Mouse (Mus musculus) forebrain, embryonic 10.5 days (tissue): Measurements from ENCODE around the gene Tnrc6b. TPM values are rescaled to one million over a fixed set of nuclear protein-coding genes. Genes with fewer than 3 reads are reported as not detected.

ENCODE experiments used
- DNase-seq: peaks from one replicate; pipeline ENCODE4 v3.0.0-alpha.2; 2017; ENCODE audit warnings: low spot score; ENCODE audit errors: extremely low spot score
- H3K27ac ChIP-seq: fragments of 300-500 bp; sonication (generic); 2 replicates; pipeline ENCODE4 v1.5.1; 2016; ENCODE audit warnings: mild to moderate bottlenecking
- H3K27me3 ChIP-seq: fragments of 300-500 bp; sonication (generic); 2 replicates; pipeline ENCODE4 v1.6.1; 2016; ENCODE audit warnings: mild to moderate bottlenecking; ENCODE audit not compliant: poor library complexity, severe bottlenecking
- H3K36me3 ChIP-seq: fragments of 300-500 bp; sonication (generic); replicated peaks from 2 replicates; pipeline ENCODE4 v1.6.1; 2016; ENCODE audit warnings: mild to moderate bottlenecking, moderate library complexity
- H3K4me1 ChIP-seq: fragments of 300-500 bp; sonication (generic); 2 replicates; pipeline ENCODE4 v1.6.1; 2016
- H3K4me3 ChIP-seq: fragments of 300-500 bp; sonication (generic); 2 replicates; pipeline ENCODE4 v1.5.1; 2016; ENCODE audit warnings: mild to moderate bottlenecking, moderate library complexity
- H3K9me3 ChIP-seq: fragments of 300-500 bp; sonication (generic); 2 replicates; pipeline ENCODE4 v1.6.1; 2016; ENCODE audit warnings: mild to moderate bottlenecking, moderate library complexity
- WGBS: fragments of 180-500 bp; shearing (Covaris S2); methylation state at CpG from one replicate; pipeline ENCODE4 v1.1.7; 2016; 5-methylcytosine and 5-hydroxymethylcytosine counted together
- polyA plus RNA-seq: library from polyadenylated mRNA; unstranded; fragments of >200 nt; fragmentation: Nextera tagmentation; extraction: Ambion mirVana; gene quantifications from 2 replicates; pipeline ENCODE4 v1.2.1, GENCODE M21; 2016

Gene Tnrc6b
- polyA plus RNA-seq, 1 experiment from 2014 or later: 40.5 TPM

DNA sequence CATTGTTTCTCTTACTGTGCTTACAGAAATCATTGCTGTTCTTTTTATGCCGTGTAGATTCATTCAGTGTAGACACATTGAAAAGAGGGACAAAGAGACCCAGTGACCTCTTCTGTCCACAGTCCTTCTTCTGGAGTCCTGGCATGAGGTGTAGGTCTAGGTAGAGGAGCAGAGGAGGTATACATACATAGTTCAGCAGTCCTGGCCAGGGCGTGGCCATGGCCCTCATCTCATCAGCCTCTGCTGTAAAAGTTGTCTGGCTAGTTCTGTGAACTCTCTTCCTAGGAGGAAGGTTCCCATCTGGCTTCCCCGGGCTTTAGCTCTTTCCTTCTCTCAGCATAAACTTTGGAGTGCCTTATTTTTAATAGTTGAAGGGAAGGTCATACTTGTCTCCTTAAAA is 99.1 kb downstream of the Tnrc6b start:
- H3K27ac ChIP-seq: no peak overlapping the region
- no peaks in the 10 kb centered on the region for H3K27me3 ChIP-seq
- WGBS: 89% methylated on average over 3 of the region's 3 CpGs
- DNase-seq: no peak
- H3K9me3 ChIP-seq: no peaks in the 10 kb centered on the region
- H3K4me3 ChIP-seq: no peak overlapping the region
- H3K36me3 ChIP-seq: peaks cover 37% of the 10 kb centered on the region
- peaks cover 23% of the 10 kb centered on the region for H3K4me1 ChIP-seq

DNA sequence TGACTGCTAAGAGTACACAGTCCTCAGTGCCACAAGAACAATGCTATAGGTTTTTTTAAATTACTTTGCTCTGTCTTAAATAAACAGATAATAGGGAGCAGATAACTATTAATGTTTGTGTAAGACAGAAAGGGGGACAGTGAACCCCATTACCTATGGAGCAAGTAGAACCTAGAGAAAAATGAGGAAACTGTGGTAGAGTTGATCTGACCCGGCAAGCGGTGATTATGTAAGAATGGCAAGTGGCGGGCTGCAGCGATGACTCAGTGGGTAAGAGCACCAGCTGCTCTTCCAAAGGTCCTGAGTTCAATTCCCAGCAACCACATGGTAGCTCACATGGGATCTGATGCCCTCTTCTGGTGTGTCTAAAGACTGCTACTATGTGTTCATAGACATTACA is 101.7 kb downstream of the Tnrc6b start:
- Histone ChIP-seq H3K36me3 (peaks cover 34% of the 10 kb centered on the region), H3K27ac (no peak overlapping the region), H3K4me3 (no peak overlapping the region), H3K27me3 (no peaks in the 10 kb centered on the region), H3K4me1 (peaks cover 21% of the 10 kb centered on the region), H3K9me3 (no peaks in the 10 kb centered on the region)
- WGBS: 92% methylated on average over 4 of the region's 4 CpGs
- no peak for DNase-seq

DNA sequence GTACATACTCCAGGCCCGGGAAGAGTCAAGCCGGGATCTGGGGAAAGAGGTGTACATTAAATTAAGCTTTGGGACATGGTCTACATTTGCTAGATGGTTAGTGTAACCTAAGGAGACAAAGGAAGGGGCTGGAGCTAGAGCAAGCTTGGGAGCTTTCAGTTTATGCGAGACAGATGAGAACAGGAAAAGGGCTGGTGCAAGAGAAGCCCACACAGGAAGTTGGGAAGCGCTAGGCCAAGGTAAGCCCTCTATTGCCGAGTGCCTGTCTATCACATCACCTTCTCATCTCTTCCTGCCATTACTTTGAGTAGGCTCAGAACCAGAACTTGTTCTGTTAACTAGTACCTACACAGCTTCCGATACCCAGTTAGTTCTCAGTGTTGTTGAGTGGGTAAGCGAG is 103.7 kb downstream of the Tnrc6b start:
- DNase-seq: no peak
- 82% methylated on average over 7 of the region's 7 CpGs for WGBS
- no peak overlapping the region for H3K27ac ChIP-seq
- H3K36me3 ChIP-seq: peaks cover 22% of the 10 kb centered on the region
- H3K9me3 ChIP-seq: no peaks in the 10 kb centered on the region
- H3K4me1 ChIP-seq: peaks cover 21% of the 10 kb centered on the region
- no peak overlapping the region for H3K4me3 ChIP-seq
- H3K27me3 ChIP-seq: no peaks in the 10 kb centered on the region

DNA sequence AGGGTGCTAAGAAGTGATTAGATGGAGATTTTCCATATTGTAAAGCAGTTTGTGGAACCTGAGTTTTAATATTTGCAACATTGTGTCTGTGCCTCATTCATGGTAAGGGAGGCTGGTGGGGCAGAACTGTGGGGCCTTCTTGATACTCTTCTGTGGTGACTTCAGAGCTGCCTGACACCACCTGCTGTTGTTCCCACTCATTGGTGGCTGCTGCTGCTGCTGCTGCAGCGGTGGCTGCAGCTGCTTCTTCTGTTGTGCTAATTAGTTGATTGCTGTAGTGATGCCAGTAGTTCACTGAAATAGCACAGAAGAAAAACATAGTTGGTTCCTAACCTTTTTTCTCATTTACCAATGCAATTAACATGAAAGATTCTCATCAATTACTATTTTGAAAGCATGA is 111.2 kb downstream of the Tnrc6b start:
- Histone ChIP-seq H3K27me3 (no peaks in the 10 kb centered on the region), H3K36me3 (peaks cover 14% of the 10 kb centered on the region; the same call in 1 of the 2 replicates), H3K27ac (no peak overlapping the region), H3K4me3 (no peak overlapping the region), H3K4me1 (peaks cover 10% of the 10 kb centered on the region), H3K9me3 (no peaks in the 10 kb centered on the region)
- whole genome bisulfite sequencing: 4% methylated on average over 1 of the region's 1 CpGs
- DNase-seq: no peak

DNA sequence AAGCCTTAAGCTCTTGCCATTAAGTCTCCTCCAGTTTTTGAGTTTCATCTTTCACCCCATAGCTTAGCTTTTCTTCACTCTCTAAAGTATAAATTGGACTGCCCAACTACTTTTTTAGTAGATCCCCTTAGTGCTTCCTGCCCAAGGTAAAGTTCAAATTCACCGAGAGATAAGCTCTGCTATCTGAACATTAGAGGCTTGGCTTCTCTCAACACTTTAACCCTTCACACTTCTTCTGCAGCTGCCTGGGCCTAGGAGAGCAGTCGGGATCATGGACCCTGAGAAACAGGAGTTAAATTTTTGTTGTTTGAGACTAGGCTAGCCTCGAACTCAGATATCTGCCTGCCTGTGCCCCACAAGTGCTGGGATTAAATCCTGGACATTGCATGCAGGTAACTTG is 120.1 kb downstream of the Tnrc6b start:
- Histone ChIP-seq H3K27me3 (no peaks in the 10 kb centered on the region), H3K9me3 (no peaks in the 10 kb centered on the region), H3K4me3 (no peak overlapping the region), H3K36me3 (peaks cover 10% of the 10 kb centered on the region; the same call in 1 of the 2 replicates), H3K4me1 (no peaks in the 10 kb centered on the region), H3K27ac (no peak overlapping the region)
- 91% methylated on average over 3 of the region's 3 CpGs for WGBS
- DNase-seq: no peak

DNA sequence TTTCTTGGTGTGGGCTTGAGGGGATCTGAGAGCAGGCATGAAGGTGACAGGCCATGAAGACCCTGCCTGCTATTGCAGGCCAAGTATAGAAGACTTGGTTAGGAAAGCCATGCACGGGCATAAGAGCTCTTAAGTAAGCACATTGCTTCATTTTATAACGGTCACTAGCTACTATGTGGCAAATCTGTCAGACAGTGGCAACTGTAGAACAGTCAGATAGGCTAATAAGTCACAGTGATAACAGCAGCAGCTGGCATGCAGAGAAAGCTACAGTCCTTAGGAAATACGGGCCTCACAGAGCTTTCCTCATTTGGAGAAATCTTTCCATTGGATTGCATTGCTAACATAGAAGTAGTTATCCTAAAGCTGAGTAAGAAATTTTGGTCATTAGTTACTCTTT is 121.7 kb downstream of the Tnrc6b start:
- no peaks in the 10 kb centered on the region for H3K9me3 ChIP-seq
- H3K4me3 ChIP-seq: no peak overlapping the region
- no peak for DNase-seq
- peaks cover 10% of the 10 kb centered on the region; the same call in 1 of the 2 replicates for H3K36me3 ChIP-seq
- 88% methylated on average over 3 of the region's 3 CpGs for WGBS
- H3K27ac ChIP-seq: no peak overlapping the region
- no peaks in the 10 kb centered on the region for H3K27me3 ChIP-seq
- no peaks in the 10 kb centered on the region for H3K4me1 ChIP-seq

DNA sequence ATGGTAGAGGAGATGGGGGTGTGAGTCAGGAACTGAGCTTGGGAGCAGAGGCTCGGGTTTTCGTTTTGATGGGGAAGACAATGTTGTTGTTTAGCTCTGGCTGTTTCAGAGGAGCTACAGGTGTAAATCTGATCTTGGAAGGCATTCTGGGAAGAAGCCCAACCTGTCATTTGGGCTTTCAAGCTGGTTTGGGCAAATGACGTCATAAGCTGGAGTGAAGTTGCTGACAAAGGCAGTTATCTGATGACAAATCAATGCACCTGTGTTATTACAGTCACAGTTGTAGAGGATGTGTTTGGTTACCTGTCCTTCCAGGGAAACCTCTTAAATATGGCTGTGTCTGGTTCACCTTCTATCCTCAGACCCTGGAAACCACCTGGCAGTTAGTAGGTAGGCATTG is 125.1 kb downstream of the Tnrc6b start:
- H3K36me3 ChIP-seq: no peaks in the 10 kb centered on the region
- no peak overlapping the region for H3K4me3 ChIP-seq
- DNase-seq: no peak
- no peaks in the 10 kb centered on the region for H3K9me3 ChIP-seq
- H3K27ac ChIP-seq: no peak overlapping the region
- peaks cover 12% of the 10 kb centered on the region for H3K4me1 ChIP-seq
- no peaks in the 10 kb centered on the region for H3K27me3 ChIP-seq
- 75% methylated on average over 3 of the region's 3 CpGs for WGBS

DNA sequence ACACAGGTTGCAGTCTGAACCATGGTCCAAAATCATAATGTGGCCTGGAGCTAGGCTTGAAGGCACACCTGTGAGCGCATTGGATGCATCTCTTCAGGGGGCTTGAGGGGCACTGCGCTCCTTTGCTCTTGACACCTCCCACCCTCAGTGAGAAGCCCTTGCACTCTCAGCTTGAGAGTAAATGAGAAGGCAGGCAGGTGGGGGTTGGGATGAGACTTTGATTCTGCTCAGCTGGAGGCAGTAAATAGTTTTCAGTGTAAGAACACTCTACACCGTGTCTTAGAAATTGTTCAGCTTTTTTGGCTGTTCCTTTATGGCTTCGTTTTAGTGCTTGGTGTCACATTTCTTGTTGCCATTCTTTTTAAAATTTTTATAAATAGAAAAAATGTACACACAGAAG is 127.7 kb downstream of the Tnrc6b start:
- DNase-seq: no peak
- Histone ChIP-seq H3K4me3 (no peak overlapping the region), H3K4me1 (peaks cover 12% of the 10 kb centered on the region), H3K9me3 (no peaks in the 10 kb centered on the region), H3K27me3 (no peaks in the 10 kb centered on the region), H3K27ac (no peak overlapping the region), H3K36me3 (no peaks in the 10 kb centered on the region)
- 51% methylated on average over 4 of the region's 4 CpGs for WGBS

DNA sequence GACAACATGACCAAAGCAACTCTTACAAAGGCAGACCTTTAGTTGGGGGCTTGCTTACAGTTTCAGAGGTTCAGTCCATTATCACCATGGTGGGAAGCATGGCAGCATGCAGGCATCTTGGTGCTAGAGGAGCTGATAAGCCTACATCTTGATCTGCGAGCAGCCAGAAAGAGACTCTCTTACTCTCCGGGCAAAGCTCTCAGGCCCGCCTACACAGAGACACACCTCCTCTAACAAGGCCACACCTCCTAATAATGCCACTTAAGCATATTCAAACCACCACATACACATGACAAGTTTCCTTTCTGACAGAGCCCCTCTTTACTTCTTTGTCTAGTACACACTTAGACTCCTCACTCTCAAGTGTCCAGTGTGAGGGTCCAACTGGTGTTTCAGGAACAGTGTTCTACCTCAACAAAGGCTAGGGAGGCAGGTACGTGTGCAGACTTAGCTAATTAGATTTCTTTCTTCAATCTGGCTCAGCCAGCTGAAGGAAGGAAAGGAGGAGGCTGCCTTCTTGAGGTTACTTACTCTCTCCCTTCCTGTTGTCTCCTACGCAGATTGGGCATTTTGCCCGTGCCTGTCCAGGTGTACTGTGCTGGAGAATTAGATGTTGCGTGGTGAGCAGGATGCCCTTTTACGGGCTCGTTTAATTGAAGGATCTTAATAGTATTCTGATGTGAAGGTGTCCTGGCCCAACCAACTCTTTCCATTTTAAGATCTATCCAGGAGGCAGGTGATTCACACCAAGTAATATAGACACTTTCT is 128.7 kb downstream of the Tnrc6b start:
- Histone ChIP-seq H3K36me3 (no peaks in the 10 kb centered on the region), H3K4me1 (peaks cover 12% of the 10 kb centered on the region), H3K4me3 (no peak overlapping the region), H3K9me3 (no peaks in the 10 kb centered on the region), H3K27me3 (no peaks in the 10 kb centered on the region), H3K27ac (no peak overlapping the region)
- no peak for DNase-seq
- 74% methylated on average over 9 of the region's 9 CpGs for WGBS

DNA sequence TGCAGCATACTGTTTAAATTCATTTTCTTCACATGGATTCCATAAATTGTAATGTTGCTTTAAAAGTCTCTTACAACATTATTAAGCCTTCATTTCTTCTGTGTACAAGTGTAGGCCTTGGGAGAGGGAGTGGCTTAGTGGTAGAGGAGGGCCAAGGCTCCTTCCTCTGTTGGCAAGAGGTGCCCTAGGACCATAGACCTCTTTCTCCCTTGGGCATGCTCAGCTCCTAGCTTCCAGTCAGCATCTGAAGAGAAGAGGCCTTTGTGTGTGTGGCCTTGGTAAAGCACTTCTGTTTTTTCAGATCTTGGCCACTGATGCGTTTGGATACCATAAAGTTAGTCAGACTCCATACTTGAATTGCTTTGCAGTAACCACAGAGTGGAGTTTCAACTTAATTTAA is 133.1 kb downstream of the Tnrc6b start:
- H3K9me3 ChIP-seq: no peaks in the 10 kb centered on the region
- H3K36me3 ChIP-seq: peaks cover 15% of the 10 kb centered on the region
- peaks cover under 1% of the 10 kb centered on the region; the same call in 1 of the 2 replicates for H3K4me1 ChIP-seq
- DNase-seq: no peak
- 90% methylated on average over 1 of the region's 1 CpGs for WGBS
- H3K4me3 ChIP-seq: no peak overlapping the region
- H3K27ac ChIP-seq: no peak overlapping the region
- no peaks in the 10 kb centered on the region for H3K27me3 ChIP-seq

DNA sequence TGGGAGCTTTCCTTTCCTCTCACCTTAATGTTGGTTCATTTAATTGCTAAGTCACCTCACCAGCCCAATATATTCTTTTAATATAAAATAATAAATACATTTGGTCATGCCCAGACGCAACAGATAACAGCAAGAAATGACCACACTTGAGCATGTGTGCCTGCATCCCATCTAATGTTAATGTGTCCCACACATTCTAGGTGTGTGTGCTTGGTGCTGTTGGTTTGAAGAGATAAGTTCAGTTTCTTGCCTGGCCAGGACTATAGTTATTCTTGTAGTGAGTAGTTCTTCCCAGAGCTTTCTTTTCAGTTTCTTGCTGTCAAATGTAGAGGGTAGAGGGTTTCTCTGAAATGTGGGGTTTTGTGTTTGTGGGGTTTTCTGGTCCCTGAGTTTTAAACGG is 133.8 kb downstream of the Tnrc6b start:
- 90% methylated on average over 2 of the region's 2 CpGs for whole genome bisulfite sequencing
- Histone ChIP-seq H3K9me3 (no peaks in the 10 kb centered on the region), H3K27me3 (no peaks in the 10 kb centered on the region), H3K4me3 (no peak overlapping the region), H3K4me1 (peaks cover 7% of the 10 kb centered on the region; the same call in 1 of the 2 replicates), H3K36me3 (peaks cover 22% of the 10 kb centered on the region), H3K27ac (no peak overlapping the region)
- DNase-seq: no peak

DNA sequence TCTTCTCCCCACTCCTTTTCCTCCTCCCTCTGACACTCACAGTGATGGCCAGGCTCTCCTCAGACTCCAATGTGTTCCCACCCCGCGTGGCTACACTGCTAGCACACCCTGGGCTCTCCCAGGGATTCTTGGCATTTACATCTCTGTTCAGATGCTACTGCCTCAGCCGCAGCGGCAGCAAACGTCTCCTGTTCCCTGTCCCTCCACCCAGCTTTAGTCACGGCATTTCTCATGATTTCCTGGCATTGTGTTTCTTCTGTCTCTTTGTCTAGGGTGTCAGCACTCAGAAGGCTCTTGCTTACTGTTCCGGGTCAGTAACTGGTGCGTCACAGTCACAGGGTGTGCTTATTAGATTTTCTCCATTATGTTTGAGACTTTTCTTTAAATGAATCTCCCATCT is 138.9 kb downstream of the Tnrc6b start:
- no peaks in the 10 kb centered on the region for H3K27me3 ChIP-seq
- no peaks in the 10 kb centered on the region for H3K9me3 ChIP-seq
- WGBS: 73% methylated on average over 8 of the region's 8 CpGs
- H3K27ac ChIP-seq: no peak overlapping the region
- DNase-seq: no peak
- peaks cover 47% of the 10 kb centered on the region for H3K36me3 ChIP-seq
- peaks cover 10% of the 10 kb centered on the region; the same call in 1 of the 2 replicates for H3K4me1 ChIP-seq
- no peak overlapping the region for H3K4me3 ChIP-seq

DNA sequence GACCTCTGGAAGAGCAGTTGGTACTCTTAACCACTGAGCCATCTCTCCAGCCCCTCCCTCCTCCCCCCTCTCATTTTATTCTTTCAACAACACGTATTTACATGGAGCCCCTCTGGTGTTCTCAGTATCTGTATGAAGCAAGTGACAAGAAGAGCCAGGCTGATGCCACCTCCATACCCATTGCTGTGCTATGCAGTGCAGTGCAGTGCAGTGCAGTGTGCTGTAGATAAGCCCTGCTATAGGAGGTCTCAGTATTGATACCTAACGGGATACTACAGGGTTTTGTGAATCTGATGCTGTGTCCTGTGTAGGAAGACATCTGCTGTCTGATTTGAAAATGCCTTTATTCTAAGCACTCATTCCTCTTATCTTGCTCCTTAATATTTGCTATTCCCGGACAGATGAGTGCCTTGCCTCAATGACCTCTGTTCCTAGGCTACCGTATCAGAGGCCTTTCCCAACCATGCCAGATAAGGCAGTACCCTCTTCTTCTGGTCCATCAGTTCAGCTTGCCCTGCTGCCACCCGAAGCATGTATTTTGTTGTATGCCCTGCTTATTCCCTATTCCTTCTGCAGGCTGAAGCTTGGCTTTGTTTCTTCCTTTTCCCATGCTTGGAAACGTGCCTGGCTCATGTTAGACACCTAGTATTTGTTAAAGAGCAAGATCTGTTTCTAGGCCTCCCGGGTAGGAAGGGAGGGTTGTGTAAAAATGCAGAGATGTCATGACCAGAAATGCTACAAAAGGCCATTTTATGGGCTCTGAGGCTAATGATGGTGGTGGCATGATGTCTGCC is 139.8 kb downstream of the Tnrc6b start:
- 92% methylated on average over 7 of the region's 7 CpGs for WGBS
- no peak overlapping the region for H3K4me3 ChIP-seq
- H3K27ac ChIP-seq: no peak overlapping the region
- H3K36me3 ChIP-seq: peaks cover 47% of the 10 kb centered on the region
- no peak for DNase-seq
- peaks cover 10% of the 10 kb centered on the region; the same call in 1 of the 2 replicates for H3K4me1 ChIP-seq
- H3K27me3 ChIP-seq: no peaks in the 10 kb centered on the region
- H3K9me3 ChIP-seq: no peaks in the 10 kb centered on the region
